Mouse (Mus musculus) hindbrain, embryonic 16.5 days (tissue): ENCODE measurements at regions not wholly inside any gene's neighbourhood (a gene's known extent, or its start where the extent isn't known, plus 50 kb on each side); places are given as distances from the start of the nearest gene placed in this dataset.

Experiments used
- ATAC-seq: fragments of 200-750 bp; cut with Nextera tagmentation; 2 replicates; pipeline ENCODE4 v1.8.0; 2017; ENCODE audit warnings: moderate TSS enrichment, moderate library complexity
- H3K27ac ChIP-seq: fragments of 300-500 bp; sonication (generic); 2 replicates; pipeline ENCODE4 v1.5.1; 2014; ENCODE audit warnings: low read depth, mild to moderate bottlenecking, control low read depth, low read length, moderate library complexity
- H3K27me3 ChIP-seq: fragments of 300-500 bp; sonication (generic); replicated peaks from 2 replicates; pipeline ENCODE4 v1.6.1; 2014; ENCODE audit warnings: low read length; ENCODE audit not compliant: control insufficient read depth, insufficient read depth
- H3K36me3 ChIP-seq: fragments of 300-500 bp; sonication (generic); 2 replicates; pipeline ENCODE4 v1.6.1; 2014; ENCODE audit warnings: mild to moderate bottlenecking, low read length, moderate library complexity, mixed read lengths; ENCODE audit not compliant: control insufficient read depth, insufficient read depth
- H3K4me1 ChIP-seq: fragments of 300-500 bp; sonication (generic); 2 replicates; pipeline ENCODE4 v1.6.1; 2014; ENCODE audit warnings: low read depth, low read length; ENCODE audit not compliant: control insufficient read depth, insufficient read depth
- H3K4me2 ChIP-seq: fragments of 300-500 bp; sonication (generic); 2 replicates; pipeline ENCODE4 v1.6.1; 2014; ENCODE audit warnings: mild to moderate bottlenecking, low read length, control low read depth, moderate library complexity
- H3K4me3 ChIP-seq: fragments of 300-500 bp; sonication (generic); 2 replicates; pipeline ENCODE4 v1.5.1; 2014; ENCODE audit warnings: mild to moderate bottlenecking, low read length, control low read depth, moderate library complexity
- H3K9ac ChIP-seq: fragments of 300-500 bp; sonication (generic); 2 replicates; pipeline ENCODE4 v1.6.1; 2014; ENCODE audit warnings: low read depth, mild to moderate bottlenecking, control low read depth, low read length, moderate library complexity
- H3K9me3 ChIP-seq: fragments of 300-500 bp; sonication (generic); 2 replicates; pipeline ENCODE4 v1.6.1; 2014; ENCODE audit warnings: mild to moderate bottlenecking, low read length, moderate library complexity; ENCODE audit not compliant: control insufficient read depth
- WGBS: fragments of 180-500 bp; shearing (Covaris S2); extraction: QIAGEN DNeasy Blood & Tissue Kit; methylation state at CpG from one replicate; pipeline ENCODE4 v1.1.7; 2014; 5-methylcytosine and 5-hydroxymethylcytosine counted together

- no peak for ATAC-seq
- Histone ChIP-seq H3K27me3 (no peaks in the 10 kb centered on the region), H3K9ac (no peak overlapping the region), H3K9me3 (no peaks in the 10 kb centered on the region), H3K36me3 (no peaks in the 10 kb centered on the region), H3K4me3 (no peak overlapping the region), H3K4me1 (no peaks in the 10 kb centered on the region), H3K4me2 (no peak overlapping the region), H3K27ac (no peak overlapping the region)
- WGBS, result 83% methylated on average over 6 of the region's 6 CpGs
These were observed 192.3 kb downstream of the Ly86 start for GRCm38 (mm10) chr13:37537330-37537729.

GRCm38 (mm10) chr13:37537793-37538192, 192.8 kb downstream of the Ly86 start:
- H3K27me3 ChIP-seq, result no peaks in the 10 kb centered on the region
- 78% methylated on average over 6 of the region's 6 CpGs for WGBS
- no peaks in the 10 kb centered on the region for H3K4me1 ChIP-seq
- no peaks in the 10 kb centered on the region for H3K9me3 ChIP-seq
- H3K4me3 ChIP-seq, result no peak overlapping the region
- no peak overlapping the region for H3K9ac ChIP-seq
- no peaks in the 10 kb centered on the region for H3K36me3 ChIP-seq
- no peak for ATAC-seq
- no peak overlapping the region for H3K27ac ChIP-seq
- no peak overlapping the region for H3K4me2 ChIP-seq

GRCm38 (mm10) chr13:37540980-37541531, 196.0 kb downstream of the Ly86 start:
- Histone ChIP-seq H3K9me3 (no peaks in the 10 kb centered on the region), H3K27ac (no peak overlapping the region), H3K9ac (no peak overlapping the region), H3K27me3 (no peaks in the 10 kb centered on the region), H3K4me2 (no peak overlapping the region), H3K4me3 (no peak overlapping the region), H3K36me3 (no peaks in the 10 kb centered on the region), H3K4me1 (no peaks in the 10 kb centered on the region)
- ATAC-seq, result 0 out of 2 replicates have a peak, but pooled peaks have one; percentile 24
- 13% methylated on average over 5 of the region's 5 CpGs for WGBS

GRCm38 (mm10) chr13:37541674-37542073, 196.7 kb downstream of the Ly86 start:
- Histone ChIP-seq H3K27ac (no peak overlapping the region), H3K4me3 (no peak overlapping the region), H3K4me2 (0 out of 2 replicates have a peak overlapping the region, but pooled peaks have one; percentile 8), H3K36me3 (no peaks in the 10 kb centered on the region), H3K27me3 (no peaks in the 10 kb centered on the region), H3K9me3 (no peaks in the 10 kb centered on the region), H3K4me1 (no peaks in the 10 kb centered on the region), H3K9ac (no peak overlapping the region)
- WGBS, result 6% methylated on average over 6 of the region's 6 CpGs
- ATAC-seq, result peak; percentile 88

- ATAC-seq, result no peak
- 91% methylated on average over 13 of the region's 13 CpGs for WGBS
- Histone ChIP-seq H3K4me3 (no peak overlapping the region), H3K9me3 (no peaks in the 10 kb centered on the region), H3K4me2 (no peak overlapping the region), H3K27ac (no peak overlapping the region), H3K36me3 (no peaks in the 10 kb centered on the region), H3K27me3 (no peaks in the 10 kb centered on the region), H3K4me1 (no peaks in the 10 kb centered on the region), H3K9ac (no peak overlapping the region)
These were observed 197.8 kb downstream of the Ly86 start for GRCm38 (mm10) chr13:37542744-37543196.

- no peaks in the 10 kb centered on the region for H3K36me3 ChIP-seq
- H3K9me3 ChIP-seq, result no peaks in the 10 kb centered on the region
- H3K27me3 ChIP-seq, result no peaks in the 10 kb centered on the region
- ATAC-seq, result no peak
- no peak overlapping the region for H3K27ac ChIP-seq
- no peak overlapping the region for H3K9ac ChIP-seq
- no peak overlapping the region for H3K4me2 ChIP-seq
- H3K4me3 ChIP-seq, result no peak overlapping the region
- H3K4me1 ChIP-seq, result no peaks in the 10 kb centered on the region
- WGBS, result 87% methylated on average over 3 of the region's 3 CpGs
These were observed 198.8 kb downstream of the Ly86 start for GRCm38 (mm10) chr13:37543788-37544187.

- no peaks in the 10 kb centered on the region for H3K9me3 ChIP-seq
- no peak overlapping the region for H3K9ac ChIP-seq
- no peak overlapping the region for H3K4me3 ChIP-seq
- H3K4me1 ChIP-seq, result no peaks in the 10 kb centered on the region
- no peaks in the 10 kb centered on the region for H3K36me3 ChIP-seq
- H3K4me2 ChIP-seq, result no peak overlapping the region
- H3K27me3 ChIP-seq, result no peaks in the 10 kb centered on the region
- no peak for ATAC-seq
- no peak overlapping the region for H3K27ac ChIP-seq
- WGBS, result 96% methylated on average over 2 of the region's 2 CpGs
These were observed 199.7 kb downstream of the Ly86 start for GRCm38 (mm10) chr13:37544696-37545095.

- Histone ChIP-seq H3K4me1 (peaks cover 7% of the 10 kb centered on the region), H3K27me3 (no peaks in the 10 kb centered on the region), H3K9ac (no peak overlapping the region), H3K27ac (no peak overlapping the region), H3K36me3 (no peaks in the 10 kb centered on the region), H3K4me3 (no peak overlapping the region), H3K4me2 (no peak overlapping the region), H3K9me3 (no peaks in the 10 kb centered on the region)
- no peak for ATAC-seq
- 69% methylated on average over 3 of the region's 3 CpGs for WGBS
These were observed 201.5 kb downstream of the Ly86 start for GRCm38 (mm10) chr13:37546556-37546955.

GRCm38 (mm10) chr13:37550584-37550983, 205.6 kb downstream of the Ly86 start:
- ATAC-seq, result no peak
- Histone ChIP-seq H3K9ac (no peak overlapping the region), H3K4me2 (no peak overlapping the region), H3K27ac (no peak overlapping the region), H3K36me3 (no peaks in the 10 kb centered on the region), H3K27me3 (no peaks in the 10 kb centered on the region), H3K4me3 (no peak overlapping the region), H3K4me1 (peaks cover 7% of the 10 kb centered on the region), H3K9me3 (no peaks in the 10 kb centered on the region)
- 62% methylated on average over 4 of the region's 4 CpGs for WGBS

- no peak for ATAC-seq
- 68% methylated on average over 5 of the region's 5 CpGs for WGBS
- Histone ChIP-seq H3K36me3 (no peaks in the 10 kb centered on the region), H3K4me1 (peaks cover 7% of the 10 kb centered on the region), H3K27me3 (no peaks in the 10 kb centered on the region), H3K9me3 (no peaks in the 10 kb centered on the region), H3K4me3 (no peak overlapping the region), H3K4me2 (no peak overlapping the region), H3K27ac (no peak overlapping the region), H3K9ac (no peak overlapping the region)
These were observed 208.4 kb downstream of the Ly86 start for GRCm38 (mm10) chr13:37553392-37553791.
